Mouse (Mus musculus): ENCODE results near the gene Gm8922. TPM values are rescaled to one million over a fixed set of nuclear protein-coding genes. Genes with fewer than 3 reads are reported as not detected.
"Not testable (repeated sequence)": the region's sequence is repeated elsewhere in the genome, so short reads cannot be mapped to it uniquely, and the experiment has no call there.

Gm8922 gene
- polyA plus RNA-seq (2012; ENCODE audit: insufficient read depth, low replicate concordance) = not detected in 2 replicates

DNA sequence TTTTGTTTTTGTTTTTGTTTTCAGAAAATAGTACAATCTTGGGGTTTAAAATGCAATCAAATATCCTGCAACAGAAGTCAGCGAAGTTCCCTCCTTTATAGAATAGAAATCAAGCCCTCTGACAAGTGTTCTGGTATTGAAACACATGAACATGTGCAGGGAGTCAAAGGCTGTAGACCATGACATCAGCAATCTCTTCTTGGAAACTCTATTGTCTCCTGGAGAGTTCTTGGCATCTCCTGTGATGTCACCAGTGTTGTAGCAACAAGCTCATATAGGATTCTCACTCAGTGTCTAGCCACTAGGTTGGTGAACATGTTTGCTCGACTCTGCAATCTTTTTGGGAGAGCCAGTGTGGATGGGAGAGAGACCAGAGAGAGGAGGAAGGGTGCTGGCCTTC is at the start of gene Gm8922:
Gene Gm8922 (plus strand): TSS at position 301 of the 400 bp plus-strand sequence.
- not testable (repeated sequence) for H3K27me3 ChIP-seq (replicated peaks); H3K9me3 ChIP-seq

More for the DNA sequence above, at the start of gene Gm8922:
- H3K4me1 ChIP-seq; H3K36me3 ChIP-seq (replicated peaks; ENCODE audit: low read length); H3K4me3 ChIP-seq (replicated peaks): not testable (repeated sequence)

Other genes with a start within 250 kb of the Gm8922 start
- not detected in 2 replicates for gene Gm8906, start 179.3 kb upstream of the Gm8922 start, polyA plus RNA-seq (2012; ENCODE audit: insufficient read depth, low replicate concordance)
- gene Gm6460, start 87.0 kb upstream of the Gm8922 start, polyA plus RNA-seq (2012; ENCODE audit: insufficient read depth, low replicate concordance) = not detected in 2 replicates
- not detected in 2 replicates for gene Gm8926, start 88.6 kb downstream of the Gm8922 start, polyA plus RNA-seq (2012; ENCODE audit: insufficient read depth, low replicate concordance)
- gene Gm6465, start 163.6 kb downstream of the Gm8922 start, polyA plus RNA-seq (2012; ENCODE audit: insufficient read depth, low replicate concordance) = not detected in 2 replicates
- not detected in 2 replicates for gene 4933402N22Rik, start 236.1 kb downstream of the Gm8922 start, polyA plus RNA-seq (2012; ENCODE audit: insufficient read depth, low replicate concordance)

Measured in megakaryocyte, embryonic 14.5 days (primary cell).